Mouse (Mus musculus): Measurements from ENCODE around the gene Pard3.

Pard3 gene

DNA sequence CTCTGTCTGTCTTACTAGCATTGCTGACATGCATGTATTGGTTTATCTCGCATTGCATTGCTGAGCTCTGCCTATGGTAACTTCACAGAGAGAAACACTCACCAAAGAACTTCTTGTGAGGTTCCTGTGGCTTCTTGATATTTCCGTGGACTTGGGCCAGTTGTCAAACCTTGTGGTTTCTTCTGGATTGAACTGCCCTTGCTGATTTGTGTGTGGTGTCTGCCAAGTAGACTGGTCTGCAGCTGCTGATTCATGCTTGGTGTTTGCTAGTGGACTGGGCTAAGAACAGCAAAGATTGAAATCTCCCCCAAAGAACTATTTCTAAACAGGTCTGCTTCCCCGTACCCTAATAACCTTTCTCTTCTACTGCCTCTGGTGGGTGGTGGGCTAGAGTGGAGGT, 117.6 kb downstream of the Pard3 start:
- no peak for DNase-seq (ENCODE audit: low read depth, low spot score)

DNA sequence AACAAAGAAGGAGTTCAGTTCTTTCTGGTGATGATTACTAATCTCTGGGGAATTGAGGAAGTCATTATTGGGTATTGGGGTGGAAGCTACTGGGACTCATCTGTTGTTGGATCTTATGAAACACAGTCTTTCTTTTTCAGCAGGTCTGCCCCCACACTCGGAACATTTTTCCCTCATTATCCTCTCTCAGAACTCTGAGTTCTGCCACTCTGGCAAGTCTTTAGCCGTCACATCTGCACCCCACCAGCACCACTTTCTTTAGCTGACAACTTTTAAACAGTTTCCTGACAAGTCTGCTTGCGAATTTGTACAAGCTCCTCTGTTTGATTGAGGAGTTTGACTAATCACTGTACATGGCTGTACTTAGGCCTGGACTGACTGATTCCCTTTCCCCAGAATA, 118.4 kb downstream of the Pard3 start:
- no peak for DNase-seq (ENCODE audit: low read depth, low spot score)

DNA sequence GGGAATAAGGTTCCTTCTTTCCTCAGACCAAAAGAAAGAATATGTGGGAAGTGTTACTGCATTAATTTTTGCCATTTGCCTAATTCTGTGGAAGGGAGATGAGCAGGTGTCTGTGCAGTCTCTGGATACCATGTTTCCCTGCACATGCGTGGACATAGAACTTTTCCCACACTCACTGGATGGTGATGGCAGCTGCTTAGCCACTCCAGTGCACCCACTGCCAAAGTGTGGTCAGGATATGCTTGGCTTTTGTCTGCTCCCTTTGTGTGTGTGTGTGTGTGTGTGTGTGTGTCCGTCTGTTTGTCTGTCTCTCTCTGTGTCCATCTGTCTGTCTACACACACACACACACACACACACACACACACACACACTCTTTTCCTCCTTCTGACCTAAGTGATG, 119.8 kb downstream of the Pard3 start:
- no peak for DNase-seq (ENCODE audit: low read depth, low spot score)

DNA sequence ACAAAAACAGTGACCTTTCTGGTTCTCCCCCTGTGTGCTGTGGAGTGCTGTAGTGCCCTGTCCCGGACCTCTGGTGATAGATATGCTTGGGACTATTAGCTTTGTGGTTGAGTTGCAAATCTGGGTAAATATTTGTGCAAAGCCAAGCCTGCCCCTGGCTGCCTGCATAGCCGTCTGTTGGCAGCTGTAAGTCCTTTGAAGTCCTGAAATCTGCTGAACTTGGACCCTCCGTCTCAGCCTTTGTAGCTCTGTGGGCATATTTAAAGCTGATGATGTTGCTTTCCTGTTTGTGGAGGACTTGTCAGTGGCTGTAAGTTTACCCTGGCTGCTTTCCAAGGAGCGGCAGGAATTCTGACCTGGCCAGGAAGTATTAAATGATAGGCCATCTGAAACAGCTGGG, 120.3 kb downstream of the Pard3 start:
- peak; percentile 62 for DNase-seq (ENCODE audit: low read depth, low spot score)

DNA sequence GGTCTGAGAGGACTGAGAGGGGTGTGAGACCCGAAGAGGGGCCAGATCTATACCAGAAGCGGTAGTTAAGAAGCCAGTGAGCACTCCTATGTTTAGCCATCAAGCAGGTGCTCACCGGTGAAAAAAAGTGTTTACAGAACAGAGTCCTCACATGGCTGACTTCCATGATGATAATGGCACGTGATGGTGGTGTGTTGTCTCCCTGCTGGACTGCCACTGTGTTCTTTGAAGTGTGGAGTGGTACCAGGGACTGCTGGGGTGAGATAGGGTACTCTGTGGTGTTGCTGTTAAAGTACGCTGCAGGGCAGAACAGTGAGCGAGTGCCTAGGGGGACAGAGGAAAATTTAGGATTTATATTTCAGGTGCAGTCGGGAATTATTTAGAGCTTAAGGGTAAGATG, 122.2 kb downstream of the Pard3 start:
- no peak for DNase-seq (ENCODE audit: low read depth, low spot score)

DNA sequence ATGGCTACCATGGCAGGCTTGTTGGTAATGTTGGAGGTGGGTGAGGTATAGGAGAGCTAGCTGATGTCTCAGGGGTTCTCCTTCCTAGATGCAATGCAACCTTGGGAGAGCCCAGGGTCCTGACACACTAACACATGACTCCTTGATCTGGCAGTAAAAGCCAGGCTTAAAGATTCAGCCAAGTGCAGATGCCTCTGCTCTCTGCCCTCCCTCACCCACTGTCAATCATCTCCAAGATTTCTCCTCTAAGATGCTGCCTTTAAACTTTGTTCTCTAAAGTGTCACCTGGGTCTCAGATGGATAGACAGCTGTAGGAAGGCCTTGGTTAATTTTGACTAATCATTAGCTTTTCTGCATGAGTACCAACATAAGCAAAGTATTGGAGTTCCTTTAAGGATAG, 125.0 kb downstream of the Pard3 start:
- DNase-seq (ENCODE audit: low read depth, low spot score): no peak

DNA sequence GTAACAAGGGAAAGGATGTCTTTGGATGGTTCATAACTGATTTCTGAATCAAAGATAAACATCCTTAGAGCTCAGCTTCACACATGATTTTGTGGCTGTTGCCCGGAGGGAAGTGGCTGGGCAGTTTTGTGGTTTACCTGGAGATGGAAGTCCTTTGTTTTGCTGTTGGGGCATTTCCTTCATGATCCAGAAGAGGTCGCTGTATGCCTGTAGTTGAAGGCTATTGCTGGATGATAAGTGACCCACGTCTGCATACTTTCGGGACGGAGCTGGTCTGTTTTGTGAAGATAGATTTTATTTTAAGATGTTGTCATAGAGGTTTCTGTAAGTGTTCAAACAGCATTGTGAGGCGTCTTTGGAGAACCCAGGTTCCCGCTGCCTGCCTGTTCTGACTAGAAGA, 126.7 kb downstream of the Pard3 start:
- peak; percentile 75 for DNase-seq (ENCODE audit: low read depth, low spot score)

DNA sequence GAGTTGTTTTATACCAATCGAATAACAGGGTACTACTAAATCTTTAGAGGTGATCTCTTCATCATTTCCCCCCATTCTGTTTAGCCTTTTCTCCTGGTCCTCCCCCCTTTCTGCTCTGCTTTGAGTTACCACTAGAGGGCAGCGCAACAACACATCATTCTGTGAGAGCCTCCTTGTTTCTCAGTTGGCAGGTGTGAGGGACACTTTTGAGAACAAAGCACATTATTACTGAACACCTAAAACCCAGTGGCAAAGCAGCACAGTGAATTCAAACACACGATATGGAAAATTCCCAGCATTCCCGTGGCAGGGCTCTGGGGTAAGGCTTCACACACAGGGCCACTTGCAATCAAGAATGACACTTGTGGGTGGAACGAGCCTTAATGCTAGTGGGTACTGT, 127.7 kb downstream of the Pard3 start:
- peak; percentile 65 for DNase-seq (ENCODE audit: low read depth, low spot score)

DNA sequence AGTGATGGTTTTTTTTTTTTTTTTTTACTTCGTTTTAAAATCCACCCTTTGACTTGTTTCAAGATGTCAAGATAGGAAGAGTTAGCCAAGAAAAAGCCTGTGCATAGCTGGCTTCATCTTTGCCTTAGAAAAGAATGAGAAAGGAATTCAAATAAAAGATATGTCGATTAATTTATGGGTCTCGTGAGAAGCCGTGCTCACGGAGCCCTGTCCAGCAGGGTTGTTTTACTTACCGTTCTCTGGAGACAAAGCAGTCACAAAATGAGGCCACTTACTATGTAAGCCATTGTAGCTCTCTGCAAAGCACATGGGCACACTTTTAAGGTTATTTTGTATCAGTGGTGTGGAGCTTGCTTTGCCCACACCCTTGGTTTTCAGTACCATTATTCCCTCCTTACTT, 128.1 kb downstream of the Pard3 start:
- DNase-seq (ENCODE audit: low read depth, low spot score): peak; percentile 50

DNA sequence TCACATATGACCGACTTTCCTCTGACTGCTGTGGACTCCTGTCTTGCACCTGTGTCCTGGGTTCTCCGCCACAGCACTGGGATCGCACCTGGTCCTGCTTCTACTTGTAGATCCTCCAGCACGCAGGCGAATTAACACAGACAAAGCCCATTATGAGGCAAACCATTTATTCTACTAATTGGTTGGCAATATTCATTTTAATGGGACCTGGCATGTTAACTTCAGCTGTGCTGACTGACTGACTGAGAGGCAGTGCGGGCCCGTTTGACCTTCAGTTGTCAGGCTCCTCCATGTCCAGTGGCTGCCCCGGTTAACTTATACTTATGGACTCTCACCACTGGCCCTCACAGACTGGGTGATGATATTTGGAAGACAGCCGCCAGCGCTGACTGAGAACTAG, 128.6 kb downstream of the Pard3 start:
- no peak for DNase-seq (ENCODE audit: low read depth, low spot score)

DNA sequence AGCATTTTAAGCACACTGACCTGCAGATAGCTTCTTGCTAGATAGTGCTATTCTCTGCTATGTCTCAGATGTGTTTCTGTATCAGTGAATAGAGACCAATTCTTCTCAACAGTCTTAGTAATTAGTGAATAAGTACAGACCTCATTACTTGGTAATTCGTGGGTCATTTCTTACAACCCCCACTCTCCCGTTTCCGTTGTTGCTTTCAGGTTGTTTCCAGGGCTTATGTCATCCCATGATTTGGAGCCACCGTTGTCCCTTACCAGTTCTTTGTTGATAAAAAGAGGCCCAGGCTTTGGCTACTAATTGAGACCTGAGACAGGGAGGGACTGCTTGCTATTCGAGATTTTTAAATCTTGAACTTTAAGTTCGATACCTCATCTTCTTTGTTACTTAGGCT, 129.7 kb downstream of the Pard3 start:
- DNase-seq (ENCODE audit: low read depth, low spot score): no peak

DNA sequence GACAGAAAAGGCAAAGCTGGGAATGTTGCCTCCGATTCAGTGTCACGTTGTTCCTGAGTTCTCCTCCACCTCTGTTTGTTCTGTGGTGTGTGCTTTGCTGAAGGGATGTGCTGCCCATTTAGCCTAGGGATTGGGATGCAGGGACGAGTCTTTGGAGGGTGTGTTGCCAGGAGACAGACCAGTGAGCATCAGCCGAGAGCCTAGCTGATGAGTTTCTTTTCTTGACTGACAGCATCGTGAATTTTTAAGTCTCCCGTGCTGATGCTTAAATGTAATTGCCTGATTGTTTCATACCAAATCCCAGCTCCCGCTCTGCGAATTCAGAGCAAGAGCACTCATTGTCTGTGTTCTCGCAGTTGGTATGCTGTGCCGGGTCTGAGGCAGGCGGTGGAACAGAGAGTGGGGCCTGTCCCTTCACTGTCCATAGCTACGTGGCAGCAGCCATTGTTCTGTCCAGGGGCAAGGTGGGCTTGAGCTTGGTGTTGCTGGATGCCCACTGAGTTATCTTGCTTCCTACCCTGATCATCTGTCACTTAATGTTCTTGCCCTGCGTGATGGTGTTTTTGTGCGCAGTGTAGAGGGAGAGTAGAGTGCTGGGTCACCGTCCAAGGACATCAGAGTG, 131.2 kb downstream of the Pard3 start:
- no peak for DNase-seq (ENCODE audit: low read depth, low spot score)

DNA sequence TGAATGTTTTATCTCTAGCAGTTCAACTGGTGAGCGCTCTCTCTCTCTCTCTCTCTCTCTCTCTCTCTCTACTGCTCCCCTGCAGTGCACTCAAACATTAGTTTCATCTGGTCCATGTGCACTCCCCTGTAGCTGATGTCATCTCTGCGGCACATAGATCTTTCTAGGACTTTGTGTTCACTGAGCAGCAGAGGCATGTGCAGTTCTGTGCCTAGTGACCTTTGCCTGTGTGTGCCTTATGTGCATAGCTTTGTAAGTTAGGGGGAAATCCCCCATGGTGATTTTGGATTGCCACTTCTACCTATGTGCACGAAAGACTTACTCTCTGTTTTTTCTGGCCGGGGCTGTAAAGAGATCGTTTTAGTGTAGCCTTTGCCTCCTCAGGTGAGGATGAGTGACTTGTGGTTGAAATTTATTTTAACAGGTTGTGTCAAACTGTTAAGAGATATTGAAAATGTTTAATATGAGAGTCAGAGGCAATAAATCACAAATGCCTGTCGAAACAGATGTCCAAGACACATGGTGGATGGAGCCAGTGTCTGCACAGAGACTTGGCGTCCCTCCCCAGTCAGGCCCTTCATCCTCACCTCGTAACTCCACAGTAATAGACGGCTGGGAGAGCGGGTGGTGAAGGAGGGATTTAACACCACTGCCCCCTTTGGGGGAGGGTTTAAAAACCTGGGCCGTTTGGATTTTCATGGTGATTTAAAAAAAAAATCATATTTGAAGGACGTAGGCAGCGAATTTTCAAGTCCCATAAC, 133.0 kb downstream of the Pard3 start:
- peak; percentile 49 for DNase-seq (ENCODE audit: low read depth, low spot score)

DNA sequence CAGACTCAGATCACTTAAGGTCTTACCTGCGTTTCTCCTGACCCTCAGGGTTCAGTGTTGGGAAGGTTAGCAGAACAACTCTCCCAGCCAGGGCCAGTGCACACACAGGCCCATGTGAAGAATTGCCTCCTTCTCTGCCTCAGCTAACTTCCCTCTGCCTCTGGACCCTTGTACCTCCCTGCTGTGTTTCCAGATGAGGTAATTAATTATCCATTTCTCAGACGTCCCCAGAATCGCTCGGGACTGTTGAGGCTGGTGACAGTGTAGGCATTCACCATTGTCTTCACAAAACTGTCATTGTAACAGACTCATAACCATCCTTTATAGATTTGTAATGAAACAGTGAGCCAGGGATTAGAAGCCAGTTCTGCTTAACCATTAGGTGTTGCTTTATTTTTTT, 143.8 kb downstream of the Pard3 start:
- DNase-seq (ENCODE audit: low read depth, low spot score): peak; percentile 53

DNA sequence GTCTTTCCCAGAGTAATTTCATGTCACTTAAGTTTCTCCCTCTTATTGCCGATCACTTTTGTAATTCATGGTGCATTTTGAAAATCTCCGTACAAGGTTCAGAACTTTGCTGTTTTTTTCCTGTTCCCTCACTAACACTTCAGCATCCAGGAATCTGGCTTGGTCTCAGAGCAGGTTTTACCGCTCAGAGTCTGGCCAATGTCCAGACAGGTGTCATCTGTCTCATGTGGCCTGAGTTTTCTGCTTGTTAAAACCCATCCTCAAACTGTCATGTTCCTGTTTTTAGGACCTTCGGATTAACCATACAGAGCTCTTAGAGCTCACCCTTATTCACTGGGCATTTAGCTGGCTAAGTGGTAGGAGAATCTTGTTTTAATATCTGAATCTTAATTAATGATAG, 146.9 kb downstream of the Pard3 start:
- DNase-seq (ENCODE audit: low read depth, low spot score): no peak

DNA sequence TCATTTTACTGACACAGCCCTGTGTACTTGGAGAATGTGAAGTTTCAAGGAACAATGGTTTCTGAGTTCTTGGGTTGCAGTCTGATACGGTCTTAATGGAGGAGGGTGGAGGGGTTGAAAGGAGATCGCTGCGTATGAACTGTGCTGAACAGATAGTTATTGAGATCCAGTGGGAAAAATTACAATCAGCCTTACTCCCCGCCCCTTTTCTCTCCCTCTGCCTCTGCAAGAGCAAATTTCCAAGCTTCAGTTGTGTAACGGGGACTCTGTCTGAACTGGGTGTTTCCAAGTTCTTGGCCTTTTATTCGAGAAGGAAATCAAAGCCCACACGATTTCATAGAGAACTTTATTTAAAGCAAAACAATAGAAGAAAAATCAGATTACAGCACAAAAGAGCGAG, 150.6 kb downstream of the Pard3 start:
- no peak for DNase-seq (ENCODE audit: low read depth, low spot score)

DNA sequence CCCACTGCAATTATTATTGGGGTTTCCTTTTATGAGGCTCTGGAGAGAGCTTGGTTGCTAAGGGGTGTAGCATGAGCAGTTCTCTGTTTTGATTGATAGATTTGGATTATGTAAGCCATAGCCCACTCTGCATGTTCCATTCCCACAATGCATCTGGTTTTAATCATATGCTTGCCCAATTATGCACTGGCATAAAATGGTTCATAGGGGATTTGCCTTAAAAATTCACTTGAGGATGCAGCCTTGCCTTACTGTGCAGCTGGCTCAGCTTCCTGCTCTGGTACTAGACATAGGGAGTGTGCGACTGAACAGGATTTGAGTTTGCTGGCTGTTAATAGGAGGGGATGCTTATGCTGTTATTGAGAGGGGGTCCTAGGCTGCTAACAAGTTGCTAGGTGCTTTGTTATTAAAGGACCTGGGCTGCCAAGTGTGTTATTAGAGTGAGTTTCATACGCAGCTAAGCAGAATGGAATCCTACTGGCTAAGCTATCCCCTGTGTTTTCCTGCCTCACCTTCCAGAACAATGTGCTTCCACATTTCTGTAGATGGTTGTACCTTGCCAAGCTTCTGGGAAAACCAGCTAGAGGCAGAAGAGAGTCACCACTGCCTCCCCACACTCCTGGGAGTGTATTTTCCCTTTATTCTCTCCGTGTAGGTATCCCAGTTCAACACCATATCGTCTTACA, 151.2 kb downstream of the Pard3 start:
- DNase-seq (ENCODE audit: low read depth, low spot score): no peak

DNA sequence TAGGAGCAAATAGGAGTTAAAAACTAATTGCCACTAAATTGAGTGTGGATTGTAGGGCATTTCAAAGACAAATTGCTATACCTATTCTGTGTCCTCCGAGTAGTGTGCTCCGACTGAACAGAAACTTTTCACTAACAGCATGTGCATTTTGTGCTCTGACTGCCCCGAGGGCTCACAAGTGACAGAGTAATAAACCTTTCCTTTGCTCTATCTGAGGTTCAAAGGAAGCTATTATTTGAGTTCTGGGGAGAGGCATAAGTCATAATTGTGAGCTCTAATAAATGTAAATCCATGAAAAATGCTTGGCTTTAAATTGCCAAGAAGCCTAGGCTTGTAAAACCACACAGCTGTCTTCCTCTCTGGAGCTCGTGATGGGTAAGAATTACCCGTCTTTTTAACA, 156.5 kb downstream of the Pard3 start:
- no peak for DNase-seq (ENCODE audit: low read depth, low spot score)

DNA sequence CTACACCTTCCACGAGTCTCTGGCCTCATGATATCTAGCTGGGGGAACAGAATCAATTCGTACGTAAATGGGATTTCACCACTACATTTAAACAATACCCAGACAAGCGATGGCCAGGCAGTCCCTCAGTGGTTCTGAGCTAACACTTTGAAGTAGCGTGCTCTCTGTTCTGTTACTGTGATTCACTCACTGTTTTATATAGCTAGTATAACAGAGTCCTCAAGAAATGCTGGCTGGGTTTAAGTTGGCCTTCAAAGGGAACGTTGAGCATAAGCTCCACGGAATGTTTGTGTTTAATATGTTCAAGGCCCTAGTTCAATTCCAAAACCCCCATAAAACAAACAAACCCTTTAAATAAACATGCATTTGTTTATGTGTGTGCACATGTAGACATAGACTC, 156.9 kb downstream of the Pard3 start:
- DNase-seq (ENCODE audit: low read depth, low spot score): no peak

DNA sequence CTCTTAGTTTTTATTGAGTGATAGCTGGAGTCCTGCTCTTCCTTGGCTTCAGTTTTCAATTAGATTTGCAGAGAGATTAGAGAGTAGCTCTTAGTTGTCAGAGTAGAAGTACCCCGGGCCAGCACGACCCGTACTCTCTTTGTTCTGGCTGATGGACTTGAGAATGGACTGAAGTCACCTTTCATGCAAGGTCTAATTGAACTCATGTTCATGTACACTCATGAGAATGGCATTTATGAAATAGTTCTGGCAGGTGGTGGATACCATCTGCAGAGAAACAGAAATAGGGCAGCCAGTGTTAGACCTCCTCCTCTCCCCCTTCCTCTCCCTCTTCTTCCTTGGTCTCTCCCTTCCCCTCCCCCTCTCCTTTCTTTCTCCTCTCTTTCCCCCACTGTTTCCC, 158.7 kb downstream of the Pard3 start:
- DNase-seq (ENCODE audit: low read depth, low spot score): no peak

DNA sequence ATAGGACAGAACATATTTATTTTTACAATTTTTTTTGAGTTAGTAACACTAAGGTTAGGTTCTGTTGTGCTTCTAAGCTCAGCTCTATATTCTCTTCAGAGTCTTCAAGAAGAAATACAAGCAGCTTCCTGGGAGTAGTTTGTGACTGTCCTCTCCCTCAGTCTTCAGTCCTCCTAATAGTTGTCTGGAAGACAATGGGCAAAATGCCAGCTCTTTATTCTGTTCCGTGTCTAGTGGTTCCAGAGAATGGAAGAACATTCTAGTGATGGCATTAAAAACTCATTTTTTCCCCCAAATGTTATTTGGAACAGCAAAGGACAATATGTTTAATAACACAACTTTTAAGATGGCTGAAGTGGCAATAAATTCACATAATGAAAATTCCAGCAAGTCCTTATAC, 163.3 kb downstream of the Pard3 start:
- no peak for DNase-seq (ENCODE audit: low read depth, low spot score)

DNA sequence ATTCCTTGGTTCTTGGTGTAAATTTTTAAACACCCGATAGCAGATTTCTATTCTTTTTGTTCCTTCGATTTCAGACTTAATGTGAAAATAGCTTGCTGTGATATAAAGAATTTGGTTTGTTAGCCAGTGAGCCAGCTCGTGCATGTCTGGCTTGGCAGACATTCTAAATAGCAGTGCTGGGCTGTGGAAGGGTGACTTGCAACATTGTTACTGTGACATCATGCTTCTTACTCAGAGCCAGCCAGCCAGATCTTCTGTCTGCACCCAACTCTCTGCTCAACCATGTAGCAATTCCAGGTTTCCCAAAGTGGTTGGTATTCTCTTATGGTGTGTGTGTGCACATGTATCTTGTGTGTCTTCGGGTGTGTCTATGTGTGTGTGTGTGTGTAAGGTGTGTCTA, 163.7 kb downstream of the Pard3 start:
- no peak for DNase-seq (ENCODE audit: low read depth, low spot score)
